Mouse (Mus musculus) embryonic facial prominence, embryonic 15.5 days (tissue): ENCODE results near the gene Fbxl5. TPM values are rescaled to one million over a fixed set of nuclear protein-coding genes. Genes with fewer than 3 reads are reported as not detected.

Experiments
- ATAC-seq: fragments of 200-750 bp; cut with Nextera tagmentation; 2 replicates; pipeline ENCODE4 v1.8.0; 2017; ENCODE audit warnings: low read depth, moderate TSS enrichment; ENCODE audit not compliant: insufficient number of reproducible peaks, low FRiP score, low TSS enrichment
- H3K27ac ChIP-seq: fragments of 300-500 bp; sonication (generic); replicated peaks from 2 replicates; pipeline ENCODE4 v1.5.1; 2015; ENCODE audit warnings: mild to moderate bottlenecking, inconsistent platforms
- H3K27me3 ChIP-seq: fragments of 300-500 bp; sonication (generic); 2 replicates; pipeline ENCODE4 v1.6.1; 2015; ENCODE audit warnings: inconsistent platforms
- H3K36me3 ChIP-seq: fragments of 300-500 bp; sonication (generic); 2 replicates; pipeline ENCODE4 v1.6.1; 2015; ENCODE audit warnings: mild to moderate bottlenecking, inconsistent platforms
- H3K4me1 ChIP-seq: fragments of 300-500 bp; sonication (generic); 2 replicates; pipeline ENCODE4 v1.6.1; 2015; ENCODE audit warnings: inconsistent platforms
- H3K4me2 ChIP-seq: fragments of 300-500 bp; sonication (generic); replicated peaks from 2 replicates; pipeline ENCODE4 v1.6.1; 2015; ENCODE audit warnings: mild to moderate bottlenecking, inconsistent platforms
- H3K4me3 ChIP-seq: fragments of 300-500 bp; sonication (generic); replicated peaks from 2 replicates; pipeline ENCODE4 v1.5.1; 2015; ENCODE audit warnings: mild to moderate bottlenecking, inconsistent platforms
- H3K9ac ChIP-seq: fragments of 300-500 bp; sonication (generic); 2 replicates; pipeline ENCODE4 v1.6.1; 2015; ENCODE audit warnings: inconsistent platforms
- H3K9me3 ChIP-seq: fragments of 300-500 bp; sonication (generic); replicated peaks from 2 replicates; pipeline ENCODE4 v1.6.1; 2016; ENCODE audit warnings: inconsistent platforms
- WGBS: fragments of 180-500 bp; shearing (Covaris S2); methylation state at CpG from one replicate; pipeline ENCODE4 v1.1.7; 2015; 5-methylcytosine and 5-hydroxymethylcytosine counted together
- polyA plus RNA-seq: library from polyadenylated mRNA; unstranded; fragments of >200 nt; fragmentation: Nextera tagmentation; extraction: Ambion mirVana; gene quantifications from 2 replicates; pipeline ENCODE4 v1.2.1, GENCODE M21; 2015

Gene Fbxl5
- polyA plus RNA-seq, 1 experiment from 2014 or later, result 55.3 TPM

DNA sequence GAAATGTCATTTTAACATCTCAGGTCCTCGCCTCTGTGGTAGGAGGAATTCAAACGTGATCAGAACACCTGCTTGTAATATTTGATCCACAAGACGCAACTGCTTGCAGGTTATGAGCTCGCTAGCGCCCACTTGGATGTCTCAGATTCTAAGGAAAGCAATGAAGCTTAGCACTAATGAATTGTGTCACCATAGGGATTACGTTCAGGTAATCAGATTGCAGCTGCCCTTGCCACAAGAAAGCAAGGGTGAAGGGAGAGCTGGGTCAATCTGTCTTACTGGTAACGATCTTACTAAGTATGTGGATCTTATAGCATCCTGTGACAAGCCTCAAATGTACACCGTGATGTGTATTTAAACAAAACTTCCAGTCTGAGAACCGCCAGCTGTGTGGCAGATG is 5.9 kb upstream of the Fbxl5 start:
- Histone ChIP-seq H3K27me3 (no peaks in the 10 kb centered on the region), H3K36me3 (no peaks in the 10 kb centered on the region), H3K9ac (no peak overlapping the region), H3K27ac (no peak overlapping the region), H3K4me1 (no peaks in the 10 kb centered on the region), H3K4me3 (no peak overlapping the region), H3K9me3 (no peaks in the 10 kb centered on the region), H3K4me2 (no peak overlapping the region)
- no peak for ATAC-seq
- 69% methylated on average over 9 of the region's 9 CpGs for WGBS

- Histone ChIP-seq H3K9ac (no peak overlapping the region), H3K27me3 (no peaks in the 10 kb centered on the region), H3K4me3 (no peak overlapping the region), H3K9me3 (no peaks in the 10 kb centered on the region), H3K36me3 (no peaks in the 10 kb centered on the region), H3K4me2 (no peak overlapping the region), H3K27ac (no peak overlapping the region), H3K4me1 (no peaks in the 10 kb centered on the region)
- WGBS, result 78% methylated on average over 2 of the region's 2 CpGs
- ATAC-seq, result no peak
Measured at GRCm38 (mm10) chr5:43826883-43827282, 5.4 kb upstream of the Fbxl5 start.

- H3K4me2 ChIP-seq, result no peak overlapping the region
- H3K9ac ChIP-seq, result no peak overlapping the region
- no peaks in the 10 kb centered on the region for H3K9me3 ChIP-seq
- H3K4me1 ChIP-seq, result no peaks in the 10 kb centered on the region
- no peaks in the 10 kb centered on the region for H3K36me3 ChIP-seq
- ATAC-seq, result no peak
- no peaks in the 10 kb centered on the region for H3K27me3 ChIP-seq
- H3K4me3 ChIP-seq, result no peak overlapping the region
- no peak overlapping the region for H3K27ac ChIP-seq
- WGBS, result 90% methylated on average over 3 of the region's 3 CpGs
Measured at GRCm38 (mm10) chr5:43824580-43824979, 3.1 kb upstream of the Fbxl5 start.

DNA sequence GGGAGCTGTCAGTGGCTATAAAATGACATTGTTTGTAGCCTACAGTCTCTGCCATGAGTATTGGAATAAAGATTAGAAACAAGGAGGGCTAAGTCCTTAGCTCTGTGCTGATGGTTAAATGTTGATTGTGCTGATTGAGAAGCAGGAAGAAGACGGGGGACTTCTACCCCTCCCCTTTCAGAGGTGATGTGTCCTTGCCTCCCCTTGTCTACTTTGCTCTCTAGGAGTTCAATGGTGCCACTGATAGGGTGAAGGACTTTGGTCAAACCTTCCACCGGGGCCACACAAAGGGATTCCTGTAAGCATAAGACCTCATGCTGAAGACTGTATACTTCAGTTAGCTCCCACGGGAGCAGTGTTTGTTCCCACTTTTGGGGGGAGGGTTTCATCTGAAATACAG is 1.4 kb upstream of the Fbxl5 start:
- ATAC-seq, result no peak
- 75% methylated on average over 3 of the region's 3 CpGs for WGBS
- Histone ChIP-seq H3K9me3 (no peaks in the 10 kb centered on the region), H3K27ac (no peak overlapping the region), H3K27me3 (no peaks in the 10 kb centered on the region), H3K9ac (no peak overlapping the region), H3K4me2 (no peak overlapping the region), H3K4me1 (0 out of 2 replicates have a peak, but pooled peaks cover 4% of the 10 kb centered on the region), H3K36me3 (no peaks in the 10 kb centered on the region), H3K4me3 (no peak overlapping the region)

GRCm38 (mm10) chr5:43822199-43822598 is 761 bp upstream of the Fbxl5 start:
- no peaks in the 10 kb centered on the region for H3K36me3 ChIP-seq
- ATAC-seq, result no peak
- 75% methylated on average over 8 of the region's 8 CpGs for WGBS
- H3K9ac ChIP-seq, result no peak overlapping the region
- H3K4me2 ChIP-seq, result no peak overlapping the region
- no peaks in the 10 kb centered on the region for H3K27me3 ChIP-seq
- no peak overlapping the region for H3K27ac ChIP-seq
- H3K4me3 ChIP-seq, result no peak overlapping the region
- H3K4me1 ChIP-seq, result 0 out of 2 replicates have a peak, but pooled peaks cover 4% of the 10 kb centered on the region
- H3K9me3 ChIP-seq, result no peaks in the 10 kb centered on the region

DNA sequence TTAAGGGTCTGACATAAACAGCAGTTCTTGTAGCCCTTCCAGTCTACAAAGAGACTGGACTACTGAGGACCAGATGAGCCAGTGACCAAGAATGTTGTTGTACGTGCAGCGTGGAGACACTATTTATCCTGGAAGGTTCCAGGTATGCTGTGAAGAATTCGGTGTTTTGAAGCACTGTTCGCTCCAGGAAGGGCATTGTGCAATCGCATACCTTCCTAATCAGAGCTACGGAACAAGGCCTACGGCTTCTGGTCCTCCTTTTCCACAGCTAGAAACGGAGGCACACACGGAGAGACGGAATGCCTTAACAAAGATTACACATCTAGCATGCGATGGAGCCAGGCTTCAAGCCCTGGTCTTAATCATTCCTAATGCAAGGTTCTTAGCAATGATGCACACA is 653 bp downstream of the Fbxl5 start:
- Histone ChIP-seq H3K27me3 (no peaks in the 10 kb centered on the region), H3K4me1 (0 out of 2 replicates have a peak, but pooled peaks cover 4% of the 10 kb centered on the region), H3K4me2 (no peak overlapping the region), H3K9me3 (no peaks in the 10 kb centered on the region), H3K36me3 (no peaks in the 10 kb centered on the region), H3K27ac (no peak overlapping the region), H3K9ac (no peak overlapping the region), H3K4me3 (no peak overlapping the region)
- 79% methylated on average over 11 of the region's 11 CpGs for WGBS
- ATAC-seq, result no peak

GRCm38 (mm10) chr5:43818695-43819094 is 2.7 kb downstream of the Fbxl5 start, which contains the start of gene Bst1:
Bst1 (plus strand) TSS chr5:43818885.
- H3K4me3 ChIP-seq, result no peak within 1 kb of the TSS
- H3K9ac ChIP-seq, result no peak within 1 kb of the TSS
- no peaks in the 10 kb centered on the region for H3K36me3 ChIP-seq
- no peaks in the 10 kb centered on the region for H3K9me3 ChIP-seq
- no peak within 1 kb of the TSS for H3K27ac ChIP-seq
- no peaks in the 10 kb centered on the region for H3K27me3 ChIP-seq
- H3K4me2 ChIP-seq, result no peak within 1 kb of the TSS
- no peak for ATAC-seq
- H3K4me1 ChIP-seq, result 0 out of 2 replicates have a peak, but pooled peaks cover 4% of the 10 kb centered on the region
- WGBS, result 47% methylated on average over 12 of the region's 12 CpGs

GRCm38 (mm10) chr5:43815769-43816168 is 5.7 kb downstream of the Fbxl5 start:
- ATAC-seq, result no peak
- 32% methylated on average over 1 of the region's 1 CpGs for whole genome bisulfite sequencing
- Histone ChIP-seq H3K36me3 (no peaks in the 10 kb centered on the region), H3K9me3 (no peaks in the 10 kb centered on the region), H3K4me1 (0 out of 2 replicates have a peak, but pooled peaks cover 4% of the 10 kb centered on the region), H3K27ac (no peak overlapping the region), H3K9ac (no peak overlapping the region), H3K4me3 (no peak overlapping the region), H3K27me3 (no peaks in the 10 kb centered on the region), H3K4me2 (no peak overlapping the region)

DNA sequence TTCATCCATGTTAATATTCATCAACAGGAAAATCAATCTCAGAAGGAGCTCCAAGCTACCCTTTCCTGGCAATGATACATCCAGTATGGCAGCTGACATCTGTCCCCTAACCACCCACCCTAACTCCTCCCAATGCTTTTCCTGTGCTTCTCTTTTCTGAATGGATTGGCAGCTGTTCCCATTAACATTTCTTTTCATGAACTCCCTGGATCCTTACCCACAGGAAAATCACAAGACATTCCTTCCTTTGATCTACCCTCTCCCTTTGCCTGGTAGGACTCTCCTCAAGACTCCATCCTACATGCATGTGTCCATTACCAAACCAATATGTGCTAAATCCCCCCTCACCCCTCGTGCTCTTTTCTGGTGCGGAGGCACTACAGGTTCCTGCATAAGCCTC is 6.9 kb downstream of the Fbxl5 start:
- no peaks in the 10 kb centered on the region for H3K27me3 ChIP-seq
- 74% methylated on average over 2 of the region's 2 CpGs for WGBS
- no peak for ATAC-seq

GRCm38 (mm10) chr5:43810427-43811062 is 10.9 kb downstream of the Fbxl5 start:
- Histone ChIP-seq H3K4me1 (no peaks in the 10 kb centered on the region), H3K36me3 (no peaks in the 10 kb centered on the region), H3K4me3 (no peak overlapping the region), H3K4me2 (no peak overlapping the region), H3K27me3 (no peaks in the 10 kb centered on the region), H3K9me3 (no peaks in the 10 kb centered on the region), H3K27ac (no peak overlapping the region), H3K9ac (no peak overlapping the region)
- 83% methylated on average over 1 of the region's 1 CpGs for WGBS
- ATAC-seq, result no peak

More for the DNA sequence above, 6.9 kb downstream of the Fbxl5 start:
- H3K4me1 ChIP-seq, result 0 out of 2 replicates have a peak, but pooled peaks cover 4% of the 10 kb centered on the region
- no peak overlapping the region for H3K9ac ChIP-seq
- no peaks in the 10 kb centered on the region for H3K9me3 ChIP-seq
- H3K27ac ChIP-seq, result no peak overlapping the region
- H3K4me2 ChIP-seq, result no peak overlapping the region
- H3K36me3 ChIP-seq, result no peaks in the 10 kb centered on the region
- no peak overlapping the region for H3K4me3 ChIP-seq

DNA sequence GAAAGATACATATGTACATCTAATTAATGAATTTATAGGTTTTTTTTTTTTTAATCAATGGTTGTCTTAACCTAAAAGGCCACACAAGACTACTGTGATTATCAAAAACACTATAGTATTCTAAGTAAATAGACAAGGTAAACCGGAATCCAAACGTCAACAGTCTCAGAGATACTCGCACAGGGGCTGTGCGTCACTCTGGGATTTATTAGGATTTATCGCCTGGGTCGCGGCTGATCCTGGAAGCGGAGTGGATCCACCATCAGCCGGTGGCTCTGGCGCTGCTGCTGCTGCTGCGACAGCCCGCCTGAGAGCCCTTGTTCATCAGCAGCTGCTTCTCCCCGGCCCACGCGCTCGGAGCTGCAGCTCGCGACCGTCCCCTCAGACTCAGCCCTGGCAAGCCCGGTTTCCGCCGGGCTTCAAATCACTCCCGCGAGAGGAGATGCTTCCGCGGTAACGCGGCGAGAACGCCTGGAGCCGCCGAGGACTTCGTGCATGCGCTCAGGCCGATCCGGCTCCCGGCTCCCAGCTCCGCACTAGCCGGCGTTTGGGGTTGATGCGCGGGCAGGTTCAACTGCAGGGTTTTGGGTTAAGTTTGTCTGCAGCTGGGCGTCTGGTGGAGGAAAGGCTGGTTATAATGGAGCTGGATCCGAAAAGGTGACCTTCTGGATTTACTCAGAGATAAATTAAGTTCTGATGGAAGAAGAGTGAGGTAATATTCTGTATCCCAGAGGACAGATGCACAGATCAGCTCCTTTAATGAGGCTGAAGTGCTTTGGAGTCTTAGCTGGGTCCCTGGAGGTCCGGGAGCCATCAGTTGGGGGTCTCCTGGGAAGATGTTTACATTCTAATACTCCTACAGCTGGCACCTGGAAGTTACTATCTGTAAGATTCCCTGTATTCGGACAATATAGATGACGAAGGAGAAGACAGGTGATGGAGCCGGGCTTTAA is 13.4 kb downstream of the Fbxl5 start:
- ATAC-seq, result peak; percentile 91
- no peaks in the 10 kb centered on the region for H3K9me3 ChIP-seq

More for the DNA sequence above, 13.4 kb downstream of the Fbxl5 start:
- peak overlapping the region; percentile 77 for H3K4me2 ChIP-seq
- H3K4me1 ChIP-seq, result no peaks in the 10 kb centered on the region
- H3K27me3 ChIP-seq, result no peaks in the 10 kb centered on the region
- WGBS, result 4% methylated on average over 48 of the region's 48 CpGs
- peak overlapping the region; percentile 54 for H3K4me3 ChIP-seq
- H3K36me3 ChIP-seq, result no peaks in the 10 kb centered on the region
- H3K9ac ChIP-seq, result peak overlapping the region; percentile 62
- H3K27ac ChIP-seq, result peak overlapping the region; percentile 85
